Mouse (Mus musculus): Measurements from ENCODE around the gene Il22ra2.

DNA sequence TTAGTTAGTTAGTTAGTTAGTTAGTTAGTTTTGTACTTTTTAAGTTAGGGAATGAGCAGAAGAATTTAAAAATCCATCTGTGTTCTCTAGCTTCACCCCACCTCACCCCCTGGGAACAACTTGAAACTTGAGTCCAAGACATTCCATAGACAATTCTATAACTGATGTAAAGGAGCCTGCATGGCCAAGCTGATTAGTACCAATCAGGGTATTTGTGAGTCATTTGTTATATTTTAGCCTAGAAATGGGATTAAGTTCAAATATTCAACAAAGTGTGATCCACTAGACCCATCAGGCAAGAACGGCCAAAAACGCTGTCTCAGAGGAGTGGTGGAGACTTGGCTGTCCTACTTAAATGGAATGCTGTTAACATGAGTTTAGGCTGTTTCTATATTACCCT, 5.5 kb downstream of the Il22ra2 start:
- TF ChIP-seq POLR2A (IDR thresholded peaks at IDR 0.05; ENCODE audit: borderline replicate concordance, extremely low read depth, insufficient read depth, insufficient read length, poor library complexity, severe bottlenecking) = no peak
- no peak for TF ChIP-seq CTCF (IDR thresholded peaks at IDR 0.05; ENCODE audit: borderline replicate concordance, extremely low read depth, insufficient read depth, insufficient read length)
